Mouse (Mus musculus): Measurements from ENCODE around the gene Sytl5. TPM values are rescaled to one million over a fixed set of nuclear protein-coding genes. Genes with fewer than 3 reads are reported as not detected.

Sytl5 gene
- total and polyA plus RNA-seq, 3 experiments: not detected

DNA sequence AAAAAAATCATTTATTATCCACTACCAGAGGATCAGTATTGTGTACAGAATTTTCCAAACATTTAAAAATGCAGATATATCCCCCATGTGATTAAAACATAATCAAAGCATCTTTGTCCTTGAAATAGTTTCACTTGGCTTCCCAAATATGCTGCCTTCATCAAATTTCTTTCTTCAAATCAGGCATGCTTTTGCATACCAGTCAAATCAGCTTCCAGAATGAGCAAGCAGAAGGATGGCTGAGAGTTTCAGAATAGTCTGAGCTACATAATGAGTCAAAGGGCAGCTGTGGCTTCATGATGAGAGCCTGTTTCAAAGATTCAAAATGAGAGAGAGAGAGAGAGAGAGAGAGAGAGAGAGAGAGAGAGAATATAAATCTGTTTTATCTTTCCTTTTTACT lies 48.4 kb downstream of the Sytl5 start:
- no peaks in the 10 kb centered on the region for H3K36me3 ChIP-seq (ENCODE audit: control insufficient read depth in 1 of 2, insufficient read depth in 2 of 2, low read length in 2 of 2)

GRCm38 (mm10) chrX:9984094-9984669 lies 98.8 kb downstream of the Sytl5 start:
- H3K9me3 ChIP-seq (replicated peaks; ENCODE audit: insufficient read depth, low read length): no peaks in the 10 kb centered on the region
- DNase-seq (ENCODE audit: low read depth, low spot score): no peak
- H3K27ac ChIP-seq (ENCODE audit: control insufficient read depth, low read depth, low read length): no peak overlapping the region
- no peaks in the 10 kb centered on the region for H3K79me2 ChIP-seq (ENCODE audit: control insufficient read depth, insufficient read depth, low read length, poor library complexity)
- no peak overlapping the region for H3K9ac ChIP-seq (ENCODE audit: control insufficient read depth, low read depth, low read length, poor library complexity, severe bottlenecking)
- H3K4me3 ChIP-seq (ENCODE audit: control insufficient read depth in 1 of 2, insufficient read depth in 1 of 2, low read depth in 2 of 2, low read length in 2 of 2): no peak overlapping the region
- no peaks in the 10 kb centered on the region for H3K27me3 ChIP-seq (ENCODE audit: control insufficient read depth in 1 of 2, insufficient read depth in 2 of 2, low read length in 2 of 2)
- no peaks in the 10 kb centered on the region for H3K4me1 ChIP-seq (ENCODE audit: control insufficient read depth in 1 of 2, insufficient read depth in 2 of 2, low read length in 2 of 2)
- TF ChIP-seq GABPA (IDR thresholded peaks at IDR 0.05; ENCODE audit: low read depth, low read length) (no peak), ELF1 (IDR thresholded peaks at IDR 0.05; ENCODE audit: low read depth, low read length) (no peak), HCFC1 (IDR thresholded peaks at IDR 0.05; ENCODE audit: low read depth, low read length) (no peak), CTCF (IDR thresholded peaks at IDR 0.05 in 2 of 3, conservative IDR thresholded peaks at IDR 0.05 in 1 of 3; ENCODE audit: control insufficient read depth in 1 of 3, insufficient read depth in 1 of 3, low read depth in 2 of 3, low read length in 3 of 3, poor library complexity in 1 of 3, severe bottlenecking in 1 of 3) (no peak), TBP (IDR thresholded peaks at IDR 0.05; ENCODE audit: low read depth, low read length) (no peak), USF2 (IDR thresholded peaks at IDR 0.05; ENCODE audit: borderline replicate concordance in 1 of 2, insufficient read depth in 1 of 2, low read depth in 1 of 2, low read length in 2 of 2) (no peak), GATA1 (IDR thresholded peaks at IDR 0.05; ENCODE audit: low read depth, low read length) (no peak), USF1 (IDR thresholded peaks at IDR 0.05; ENCODE audit: low read depth, low read length) (no peak), JUND (IDR thresholded peaks at IDR 0.05; ENCODE audit: low read depth, low read length) (no peak), MAFK (IDR thresholded peaks at IDR 0.05; ENCODE audit: borderline replicate concordance, low read depth, low read length) (no peak), RCOR1 (IDR thresholded peaks at IDR 0.05; ENCODE audit: low read depth, low read length) (no peak), KAT2A (conservative IDR thresholded peaks at IDR 0.05; ENCODE audit: low read depth, low read length) (no peak), CHD1 (IDR thresholded peaks at IDR 0.05; ENCODE audit: low read depth, low read length) (no peak), POLR2A (IDR thresholded peaks at IDR 0.05; ENCODE audit: control insufficient read depth in 1 of 2, insufficient read depth in 1 of 2, low read depth in 1 of 2, low read length in 2 of 2, poor library complexity in 1 of 2) (no peak), TAL1 (IDR thresholded peaks at IDR 0.05; ENCODE audit: low read length) (no peak), MAZ (IDR thresholded peaks at IDR 0.05; ENCODE audit: low read depth, low read length) (no peak), TCF12 (IDR thresholded peaks at IDR 0.05; ENCODE audit: low read depth, low read length) (no peak), MYC (IDR thresholded peaks at IDR 0.05; ENCODE audit: low read depth, low read length) (no peak), MYB (IDR thresholded peaks at IDR 0.05; ENCODE audit: low read depth, low read length) (no peak)
- H3K36me3 ChIP-seq (ENCODE audit: control insufficient read depth in 1 of 2, insufficient read depth in 2 of 2, low read length in 2 of 2): no peaks in the 10 kb centered on the region

More for the DNA sequence above, 48.4 kb downstream of the Sytl5 start:
- Histone ChIP-seq H3K9ac (ENCODE audit: control insufficient read depth, low read depth, low read length, poor library complexity, severe bottlenecking) (no peak overlapping the region), H3K79me2 (ENCODE audit: control insufficient read depth, insufficient read depth, low read length, poor library complexity) (no peaks in the 10 kb centered on the region), H3K27ac (ENCODE audit: control insufficient read depth, low read depth, low read length) (no peak overlapping the region), H3K4me3 (ENCODE audit: control insufficient read depth in 1 of 2, insufficient read depth in 1 of 2, low read depth in 2 of 2, low read length in 2 of 2) (no peak overlapping the region), H3K9me3 (replicated peaks; ENCODE audit: insufficient read depth, low read length) (no peaks in the 10 kb centered on the region), H3K4me1 (ENCODE audit: control insufficient read depth in 1 of 2, insufficient read depth in 2 of 2, low read length in 2 of 2) (no peaks in the 10 kb centered on the region), H3K27me3 (ENCODE audit: control insufficient read depth in 1 of 2, insufficient read depth in 2 of 2, low read length in 2 of 2) (no peaks in the 10 kb centered on the region)
- no peak for DNase-seq (ENCODE audit: low read depth, low spot score)
- TF ChIP-seq NRF1 (IDR thresholded peaks at IDR 0.05; ENCODE audit: insufficient read depth, low read depth, low read length, poor library complexity, severe bottlenecking): no peak
- no peak for TF ChIP-seq MYC (IDR thresholded peaks at IDR 0.05; ENCODE audit: low read depth, low read length)
- no peak for TF ChIP-seq POLR2AphosphoS2 (IDR thresholded peaks at IDR 0.05; ENCODE audit: low read length)
- no peak for TF ChIP-seq JUND (IDR thresholded peaks at IDR 0.05; ENCODE audit: low read depth, low read length)
- TF ChIP-seq TBP (IDR thresholded peaks at IDR 0.05; ENCODE audit: low read depth, low read length): no peak
- TF ChIP-seq MAX (IDR thresholded peaks at IDR 0.05; ENCODE audit: low read length): no peak
- no peak for TF ChIP-seq ELF1 (IDR thresholded peaks at IDR 0.05; ENCODE audit: low read depth, low read length)
- no peak for TF ChIP-seq NELFE (IDR thresholded peaks at IDR 0.05; ENCODE audit: low read depth, low read length)
- TF ChIP-seq SIN3A (IDR thresholded peaks at IDR 0.05; ENCODE audit: low read length): no peak
- no peak for TF ChIP-seq MEF2A (IDR thresholded peaks at IDR 0.05; ENCODE audit: extremely low read depth, insufficient replicate concordance, low read depth, low read length, poor library complexity, severe bottlenecking)
- TF ChIP-seq CHD2 (IDR thresholded peaks at IDR 0.05; ENCODE audit: low read length): no peak
- TF ChIP-seq RAD21 (IDR thresholded peaks at IDR 0.05; ENCODE audit: low read depth, low read length): no peak
- no peak for TF ChIP-seq SMC3 (IDR thresholded peaks at IDR 0.05; ENCODE audit: low read depth, low read length)
- TF ChIP-seq POLR2A (IDR thresholded peaks at IDR 0.05; ENCODE audit: control insufficient read depth in 1 of 2, insufficient read depth in 1 of 2, low read depth in 1 of 2, low read length in 2 of 2, poor library complexity in 1 of 2): no peak
- no peak for TF ChIP-seq TCF12 (IDR thresholded peaks at IDR 0.05; ENCODE audit: low read depth, low read length)
- TF ChIP-seq USF1 (IDR thresholded peaks at IDR 0.05; ENCODE audit: low read depth, low read length): no peak
- no peak for TF ChIP-seq ETS1 (IDR thresholded peaks at IDR 0.05; ENCODE audit: low read depth, low read length)
- no peak for TF ChIP-seq ZKSCAN1 (IDR thresholded peaks at IDR 0.05; ENCODE audit: low read depth, low read length)
- TF ChIP-seq KAT2A (conservative IDR thresholded peaks at IDR 0.05; ENCODE audit: low read depth, low read length): no peak
